Mouse (Mus musculus) hindbrain, embryonic 16.5 days (tissue): ENCODE data around the gene Lemd2. TPM values are rescaled to one million over a fixed set of nuclear protein-coding genes. Genes with fewer than 3 reads are reported as not detected.

Source experiments
- ATAC-seq: fragments of 200-750 bp; cut with Nextera tagmentation; 2 replicates; pipeline ENCODE4 v1.8.0; 2017; ENCODE audit warnings: moderate TSS enrichment, moderate library complexity
- H3K27ac ChIP-seq: fragments of 300-500 bp; sonication (generic); 2 replicates; pipeline ENCODE4 v1.5.1; 2014; ENCODE audit warnings: low read depth, mild to moderate bottlenecking, control low read depth, low read length, moderate library complexity
- H3K27me3 ChIP-seq: fragments of 300-500 bp; sonication (generic); replicated peaks from 2 replicates; pipeline ENCODE4 v1.6.1; 2014; ENCODE audit warnings: low read length; ENCODE audit not compliant: control insufficient read depth, insufficient read depth
- H3K36me3 ChIP-seq: fragments of 300-500 bp; sonication (generic); 2 replicates; pipeline ENCODE4 v1.6.1; 2014; ENCODE audit warnings: mild to moderate bottlenecking, low read length, moderate library complexity, mixed read lengths; ENCODE audit not compliant: control insufficient read depth, insufficient read depth
- H3K4me1 ChIP-seq: fragments of 300-500 bp; sonication (generic); 2 replicates; pipeline ENCODE4 v1.6.1; 2014; ENCODE audit warnings: low read depth, low read length; ENCODE audit not compliant: control insufficient read depth, insufficient read depth
- H3K4me2 ChIP-seq: fragments of 300-500 bp; sonication (generic); 2 replicates; pipeline ENCODE4 v1.6.1; 2014; ENCODE audit warnings: mild to moderate bottlenecking, low read length, control low read depth, moderate library complexity
- H3K4me3 ChIP-seq: fragments of 300-500 bp; sonication (generic); 2 replicates; pipeline ENCODE4 v1.5.1; 2014; ENCODE audit warnings: mild to moderate bottlenecking, low read length, control low read depth, moderate library complexity
- H3K9ac ChIP-seq: fragments of 300-500 bp; sonication (generic); 2 replicates; pipeline ENCODE4 v1.6.1; 2014; ENCODE audit warnings: low read depth, mild to moderate bottlenecking, control low read depth, low read length, moderate library complexity
- H3K9me3 ChIP-seq: fragments of 300-500 bp; sonication (generic); 2 replicates; pipeline ENCODE4 v1.6.1; 2014; ENCODE audit warnings: mild to moderate bottlenecking, low read length, moderate library complexity; ENCODE audit not compliant: control insufficient read depth
- WGBS: fragments of 180-500 bp; shearing (Covaris S2); extraction: QIAGEN DNeasy Blood & Tissue Kit; methylation state at CpG from one replicate; pipeline ENCODE4 v1.1.7; 2014; 5-methylcytosine and 5-hydroxymethylcytosine counted together
- polyA plus RNA-seq: library from polyadenylated mRNA; unstranded; fragments of >200 nt; fragmentation: Nextera tagmentation; extraction: Ambion mirVana; gene quantifications from 2 replicates; pipeline ENCODE4 v1.2.1, GENCODE M21; 2015

Lemd2 gene
- polyA plus RNA-seq, 1 experiment from 2014 or later = 11.1 TPM

DNA sequence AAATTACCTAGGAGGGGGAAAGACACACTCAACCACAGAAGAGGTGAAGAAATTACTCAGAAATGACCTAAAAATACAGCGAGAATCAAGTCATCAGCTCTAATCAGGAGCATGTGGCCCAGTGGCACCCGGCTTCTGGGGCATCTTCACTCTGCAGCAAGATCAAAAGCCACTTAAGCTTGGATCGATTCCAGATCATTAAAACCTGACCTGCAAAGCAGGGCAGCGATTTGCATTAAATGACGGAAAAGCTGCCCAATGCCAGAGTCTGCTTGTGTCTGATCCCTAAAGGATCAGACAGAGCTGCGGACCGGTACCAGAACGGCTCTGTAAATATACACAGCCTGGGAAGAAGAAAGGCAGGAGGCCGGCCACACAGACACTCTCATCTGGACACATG, 8.1 kb downstream of the Lemd2 start:
- Histone ChIP-seq H3K9ac (no peak overlapping the region), H3K4me1 (peaks cover 7% of the 10 kb centered on the region; the same call in 1 of the 2 replicates), H3K36me3 (peaks cover 37% of the 10 kb centered on the region), H3K27me3 (no peaks in the 10 kb centered on the region), H3K9me3 (no peaks in the 10 kb centered on the region), H3K27ac (no peak overlapping the region), H3K4me2 (no peak overlapping the region), H3K4me3 (no peak overlapping the region)
- WGBS = 46% methylated on average over 9 of the region's 9 CpGs
- no peak for ATAC-seq

DNA sequence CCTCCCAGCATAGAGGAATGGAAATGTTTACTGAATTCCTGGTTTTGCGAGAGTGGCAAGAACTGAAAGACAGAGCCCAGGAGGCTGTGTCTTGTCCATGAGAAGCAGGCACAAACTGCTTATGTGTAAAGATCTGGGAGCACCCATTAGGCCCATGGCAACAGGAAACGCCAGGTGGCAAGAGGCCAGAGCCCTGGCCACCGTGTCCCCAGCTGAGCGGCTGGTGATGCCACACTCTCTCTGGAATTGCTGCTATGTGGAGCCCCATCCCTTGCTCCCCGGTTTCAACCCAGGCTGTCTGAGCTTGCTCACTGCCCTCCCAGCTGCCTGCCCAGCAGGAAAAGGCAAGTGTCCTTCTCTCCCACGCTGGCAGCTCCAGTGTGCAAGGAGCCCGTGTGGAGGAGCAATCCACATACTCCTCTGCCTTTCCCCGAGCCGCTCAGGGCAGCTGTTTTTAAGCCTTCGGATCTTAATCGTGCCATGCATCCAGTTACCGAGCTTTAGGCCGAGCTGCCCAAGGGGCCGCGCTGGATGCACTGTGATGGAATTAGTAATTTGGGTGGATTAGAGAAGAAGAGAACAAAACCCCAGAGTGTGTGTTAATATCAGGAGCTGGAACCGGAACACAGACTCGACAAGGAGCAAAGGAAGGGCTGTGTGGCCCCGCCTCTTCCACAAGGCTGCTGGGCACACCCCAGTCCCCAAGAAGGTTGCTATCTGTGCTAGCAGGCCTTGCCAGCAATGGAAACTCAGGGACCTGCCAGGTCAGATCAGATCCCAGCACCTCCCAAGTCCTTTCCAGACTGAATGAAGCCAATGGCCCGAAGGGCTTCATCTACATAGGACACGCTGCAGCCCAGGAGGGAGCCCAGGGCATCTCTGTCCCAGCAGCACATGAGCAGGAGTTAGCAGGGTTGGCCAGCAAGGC, 9.7 kb downstream of the Lemd2 start:
- Histone ChIP-seq H3K36me3 (peaks cover 45% of the 10 kb centered on the region), H3K27me3 (no peaks in the 10 kb centered on the region), H3K4me3 (no peak overlapping the region), H3K4me2 (no peak overlapping the region), H3K9ac (no peak overlapping the region), H3K27ac (peak overlapping the region; percentile 32; the same call in 1 of the 2 replicates), H3K4me1 (peaks cover 9% of the 10 kb centered on the region; the same call in 1 of the 2 replicates), H3K9me3 (no peaks in the 10 kb centered on the region)
- 66% methylated on average over 20 of the region's 20 CpGs for WGBS
- ATAC-seq = no peak

DNA sequence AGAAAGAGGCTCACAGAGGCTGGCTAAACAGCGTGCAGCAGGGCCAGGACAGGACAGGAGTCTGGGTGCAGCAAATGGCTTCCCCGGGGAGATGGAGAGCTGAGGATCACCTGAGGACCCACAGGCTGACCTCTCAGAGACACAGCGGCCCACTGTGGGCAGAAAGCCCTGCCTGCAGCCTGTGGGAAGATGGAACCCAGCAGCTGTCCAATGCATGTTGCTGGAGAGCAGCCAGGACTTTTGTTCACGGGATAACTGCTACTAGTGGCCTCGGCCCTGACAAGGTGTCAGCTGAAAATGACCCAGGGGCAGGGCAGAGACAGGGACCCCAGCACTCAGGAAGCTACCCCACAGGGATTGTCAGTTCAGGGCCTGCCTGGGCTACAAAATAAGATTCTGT, 12.5 kb downstream of the Lemd2 start:
- H3K27me3 ChIP-seq = no peaks in the 10 kb centered on the region; the same call in 1 of the 2 replicates
- ATAC-seq = no peak
- no peak overlapping the region for H3K4me3 ChIP-seq
- H3K4me1 ChIP-seq = peaks cover 12% of the 10 kb centered on the region
- peaks cover 44% of the 10 kb centered on the region for H3K36me3 ChIP-seq
- H3K4me2 ChIP-seq = no peak overlapping the region
- no peaks in the 10 kb centered on the region for H3K9me3 ChIP-seq
- H3K9ac ChIP-seq = no peak overlapping the region
- 79% methylated on average over 5 of the region's 5 CpGs for WGBS
- no peak overlapping the region for H3K27ac ChIP-seq

GRCm38 (mm10) chr17:27191189-27191588, 13.1 kb downstream of the Lemd2 start:
- 88% methylated on average over 6 of the region's 6 CpGs for WGBS
- Histone ChIP-seq H3K36me3 (peaks cover 44% of the 10 kb centered on the region), H3K9me3 (no peaks in the 10 kb centered on the region), H3K4me2 (no peak overlapping the region), H3K27ac (no peak overlapping the region), H3K4me3 (no peak overlapping the region), H3K4me1 (peaks cover 8% of the 10 kb centered on the region), H3K27me3 (no peaks in the 10 kb centered on the region; the same call in 1 of the 2 replicates), H3K9ac (no peak overlapping the region)
- no peak for ATAC-seq

GRCm38 (mm10) chr17:27189640-27190216, 14.5 kb downstream of the Lemd2 start:
- Histone ChIP-seq H3K27ac (no peak overlapping the region; the same call in 1 of the 2 replicates), H3K36me3 (peaks cover 35% of the 10 kb centered on the region), H3K9me3 (no peaks in the 10 kb centered on the region), H3K27me3 (no peaks in the 10 kb centered on the region; the same call in 1 of the 2 replicates), H3K4me2 (no peak overlapping the region), H3K4me1 (peaks cover 7% of the 10 kb centered on the region), H3K9ac (no peak overlapping the region), H3K4me3 (no peak overlapping the region)
- WGBS = 35% methylated on average over 10 of the region's 10 CpGs
- ATAC-seq = peak; percentile 56

GRCm38 (mm10) chr17:27188883-27189282, 15.4 kb downstream of the Lemd2 start:
- Histone ChIP-seq H3K27ac (no peak overlapping the region), H3K4me1 (peaks cover 5% of the 10 kb centered on the region), H3K4me3 (no peak overlapping the region), H3K9me3 (no peaks in the 10 kb centered on the region), H3K9ac (no peak overlapping the region), H3K4me2 (no peak overlapping the region), H3K27me3 (no peaks in the 10 kb centered on the region; the same call in 1 of the 2 replicates), H3K36me3 (peaks cover 31% of the 10 kb centered on the region)
- WGBS = 63% methylated on average over 9 of the region's 9 CpGs
- no peak for ATAC-seq

GRCm38 (mm10) chr17:27187059-27187458, 17.2 kb downstream of the Lemd2 start:
- no peaks in the 10 kb centered on the region; the same call in 1 of the 2 replicates for H3K27me3 ChIP-seq
- no peaks in the 10 kb centered on the region for H3K9me3 ChIP-seq
- WGBS = 60% methylated on average over 5 of the region's 5 CpGs
- no peak overlapping the region for H3K27ac ChIP-seq
- H3K4me2 ChIP-seq = no peak overlapping the region
- ATAC-seq = no peak
- no peak overlapping the region for H3K4me3 ChIP-seq
- peaks cover 18% of the 10 kb centered on the region for H3K36me3 ChIP-seq
- H3K9ac ChIP-seq = no peak overlapping the region
- peaks cover 5% of the 10 kb centered on the region for H3K4me1 ChIP-seq

DNA sequence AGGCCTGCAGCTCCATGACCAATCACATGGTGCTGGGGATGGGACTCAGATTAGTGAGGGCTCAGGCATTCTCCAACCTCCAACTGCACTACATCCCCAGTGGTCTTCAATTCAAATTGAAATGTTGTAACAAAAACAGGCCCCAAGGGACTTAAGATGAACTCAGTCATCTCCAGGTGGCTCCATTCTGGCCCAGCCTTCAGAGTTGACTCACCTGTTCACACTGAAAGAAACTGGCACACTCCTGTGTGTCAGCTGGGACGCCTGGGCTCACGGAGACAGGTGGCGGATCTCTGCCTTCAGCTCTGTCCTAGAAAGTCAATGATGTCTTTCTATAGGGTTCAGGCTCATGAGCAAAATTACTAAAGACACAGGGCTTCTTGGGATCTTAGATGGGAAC, 18.2 kb downstream of the Lemd2 start:
- Histone ChIP-seq H3K36me3 (peaks cover 8% of the 10 kb centered on the region), H3K27me3 (no peaks in the 10 kb centered on the region; the same call in 1 of the 2 replicates), H3K4me3 (no peak overlapping the region), H3K4me1 (peaks cover 5% of the 10 kb centered on the region), H3K9ac (no peak overlapping the region), H3K4me2 (no peak overlapping the region), H3K9me3 (no peaks in the 10 kb centered on the region), H3K27ac (no peak overlapping the region)
- 96% methylated on average over 3 of the region's 3 CpGs for WGBS
- ATAC-seq = no peak

DNA sequence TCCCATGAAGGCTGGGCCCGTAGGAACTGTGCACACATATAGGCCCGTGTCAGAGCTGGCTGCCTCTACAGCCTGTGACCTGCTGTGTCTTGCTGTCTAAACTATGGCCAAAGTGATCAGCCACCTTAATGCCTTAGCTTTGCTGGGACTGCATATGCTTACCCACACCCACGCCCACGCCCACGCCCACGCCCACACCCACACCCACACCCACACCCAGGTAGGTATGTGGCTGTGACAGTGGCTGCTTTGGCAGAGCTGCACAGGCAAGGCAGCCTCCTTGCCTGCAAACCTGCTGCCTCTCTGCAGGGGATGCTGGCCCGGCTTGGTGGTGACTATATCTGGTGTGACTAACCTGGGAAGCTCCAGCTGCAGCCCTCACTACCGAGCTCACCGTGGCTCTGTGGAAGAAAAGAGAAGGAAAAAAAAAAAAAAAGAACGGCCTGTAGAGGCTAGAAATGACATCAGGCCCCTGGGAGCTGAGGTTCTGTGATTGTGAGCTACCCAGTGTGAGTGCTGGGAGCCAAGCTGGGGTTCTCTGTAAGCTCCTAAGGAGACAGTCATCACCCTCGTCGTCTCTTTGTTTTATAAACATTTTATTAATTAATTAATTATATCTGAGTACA, 20.5 kb downstream of the Lemd2 start:
- Histone ChIP-seq H3K9ac (no peak overlapping the region), H3K4me2 (no peak overlapping the region), H3K4me3 (no peak overlapping the region), H3K27ac (no peak overlapping the region), H3K9me3 (no peaks in the 10 kb centered on the region), H3K4me1 (peaks cover 3% of the 10 kb centered on the region), H3K36me3 (no peaks in the 10 kb centered on the region), H3K27me3 (no peaks in the 10 kb centered on the region; the same call in 1 of the 2 replicates)
- no peak for ATAC-seq
- 85% methylated on average over 12 of the region's 12 CpGs for WGBS
